Mouse (Mus musculus) lung, embryonic 14.5 days (tissue): ENCODE data around the gene Stag1. TPM values are rescaled to one million over a fixed set of nuclear protein-coding genes. Genes with fewer than 3 reads are reported as not detected.
"Not testable (repeated sequence)": the region's sequence is repeated elsewhere in the genome, so short reads cannot be mapped to it uniquely, and the experiment has no call there.

ENCODE experiments used
- ATAC-seq: fragments of 200-750 bp; cut with Nextera tagmentation; 2 replicates; pipeline ENCODE4 v1.8.0; 2017; ENCODE audit warnings: mild to moderate bottlenecking, moderate TSS enrichment, moderate library complexity; ENCODE audit not compliant: insufficient read depth
- DNase-seq: peaks from one replicate; pipeline ENCODE4 v3.0.0-alpha.2; 2015
- H3K27ac ChIP-seq: fragments of 300-500 bp; sonication (generic); 2 replicates; pipeline ENCODE4 v1.5.1; 2014; ENCODE audit warnings: low read depth, mild to moderate bottlenecking, moderate library complexity
- H3K27me3 ChIP-seq: fragments of 300-500 bp; sonication (generic); 2 replicates; pipeline ENCODE4 v1.6.1; 2014; ENCODE audit warnings: low read length, control low read depth; ENCODE audit not compliant: insufficient read depth
- H3K36me3 ChIP-seq: fragments of 300-500 bp; sonication (generic); 2 replicates; pipeline ENCODE4 v1.6.1; 2014; ENCODE audit warnings: control low read depth; ENCODE audit not compliant: insufficient read depth
- H3K4me1 ChIP-seq: fragments of 300-500 bp; sonication (generic); 2 replicates; pipeline ENCODE4 v1.6.1; 2014; ENCODE audit warnings: antibody characterized with exemption, control low read depth; ENCODE audit not compliant: insufficient read depth
- H3K4me2 ChIP-seq: fragments of 300-500 bp; sonication (generic); 2 replicates; pipeline ENCODE4 v1.6.1; 2014; ENCODE audit warnings: mild to moderate bottlenecking
- H3K4me3 ChIP-seq: fragments of 300-500 bp; sonication (generic); 2 replicates; pipeline ENCODE4 v1.5.1; 2014; ENCODE audit warnings: low read depth, low read length
- H3K9ac ChIP-seq: fragments of 300-500 bp; sonication (generic); 2 replicates; pipeline ENCODE4 v1.6.1; 2014
- H3K9me3 ChIP-seq: fragments of 300-500 bp; sonication (generic); 2 replicates; pipeline ENCODE4 v1.6.1; 2016; ENCODE audit warnings: low read depth, low read length, control low read depth
- CTCF ChIP-seq: IDR thresholded peaks from 2 replicates; pipeline ENCODE4 v1.5.1; 2016; ENCODE audit warnings: antibody characterized with exemption, low read depth
- WGBS: fragments of 180-500 bp; shearing (Covaris S2); extraction: QIAGEN DNeasy Blood & Tissue Kit; methylation state at CpG from one replicate; pipeline ENCODE4 v1.1.7; 2014; 5-methylcytosine and 5-hydroxymethylcytosine counted together
- polyA plus RNA-seq: library from polyadenylated mRNA; unstranded; fragments of >200 nt; fragmentation: Nextera tagmentation; extraction: Ambion mirVana; gene quantifications from 2 replicates; pipeline ENCODE4 v1.2.1, GENCODE M21; 2014

Gene Stag1
- polyA plus RNA-seq, 1 experiment from 2014 or later = 48.4 TPM

GRCm38 (mm10) chr9:100685769-100686487 is 88.3 kb downstream of the Stag1 start:
- no peak overlapping the region for H3K4me2 ChIP-seq
- H3K4me3 ChIP-seq = no peak overlapping the region
- H3K27ac ChIP-seq = no peak overlapping the region
- no peaks in the 10 kb centered on the region for H3K36me3 ChIP-seq
- no peak overlapping the region for H3K9ac ChIP-seq
- DNase-seq (peak; percentile 82), ATAC-seq (peak; percentile 54; the same call in 1 of the 2 replicates)
- 0 out of 2 replicates have a peak, but pooled peaks cover 3% of the 10 kb centered on the region for H3K4me1 ChIP-seq
- 12% methylated on average over 3 of the region's 3 CpGs for WGBS
- H3K9me3 ChIP-seq = no peaks in the 10 kb centered on the region
- no peak for TF ChIP-seq CTCF
- H3K27me3 ChIP-seq = no peaks in the 10 kb centered on the region

DNA sequence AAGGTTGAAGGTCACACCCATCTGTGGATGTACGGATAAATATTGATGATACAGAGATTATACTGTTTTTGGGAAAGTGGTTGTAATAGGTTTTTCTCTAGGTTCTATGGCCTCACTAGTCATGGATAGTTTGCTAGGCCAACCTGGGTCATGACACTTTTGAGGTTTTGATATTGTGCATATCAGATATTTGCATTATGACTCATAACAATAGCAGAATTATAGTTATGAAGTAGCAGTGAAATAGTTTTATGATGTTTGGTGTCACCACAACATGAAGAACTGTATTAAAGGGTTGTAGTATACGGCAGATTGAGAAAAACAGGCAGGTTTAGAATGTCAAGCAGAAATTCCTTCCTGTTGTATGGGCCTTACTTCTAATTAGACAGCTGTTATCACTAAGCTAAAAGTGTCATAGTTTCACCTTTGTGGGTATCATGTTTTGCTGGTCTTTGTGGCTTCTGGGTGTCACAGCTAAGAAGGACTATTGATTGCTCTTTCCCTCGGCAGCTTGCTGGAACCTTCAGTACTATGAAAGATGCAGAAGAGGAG is 92.2 kb downstream of the Stag1 start:
- H3K4me1 ChIP-seq = no peaks in the 10 kb centered on the region
- DNase-seq (no peak), ATAC-seq (no peak)
- no peak overlapping the region for H3K4me2 ChIP-seq
- H3K9me3 ChIP-seq = no peaks in the 10 kb centered on the region
- no peak overlapping the region for H3K27ac ChIP-seq
- H3K9ac ChIP-seq = no peak overlapping the region
- no peaks in the 10 kb centered on the region for H3K27me3 ChIP-seq
- no peaks in the 10 kb centered on the region for H3K36me3 ChIP-seq
- no peak overlapping the region for H3K4me3 ChIP-seq
- 84% methylated on average over 3 of the region's 3 CpGs for whole genome bisulfite sequencing
- TF ChIP-seq CTCF = no peak

DNA sequence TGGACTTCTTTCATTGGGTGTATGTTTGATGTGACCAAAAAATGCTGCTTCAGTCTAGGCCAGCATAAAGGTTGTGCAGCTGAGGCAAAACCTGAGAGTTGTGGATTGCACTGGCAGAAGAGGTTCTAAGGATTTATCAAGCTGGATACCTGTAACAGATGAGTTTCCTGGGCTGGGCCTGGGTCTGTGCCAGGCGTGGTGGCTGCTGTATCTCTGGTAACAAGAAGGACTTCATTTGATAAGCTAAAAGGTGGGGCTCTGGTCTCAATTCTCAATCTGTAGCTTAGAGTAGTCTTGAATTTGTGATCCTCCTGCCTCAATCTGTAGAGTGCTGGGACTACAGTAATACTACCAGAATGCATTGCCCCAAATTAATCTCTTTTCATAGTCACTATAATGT is 94.6 kb downstream of the Stag1 start:
- Histone ChIP-seq H3K36me3 (no peaks in the 10 kb centered on the region), H3K4me1 (no peaks in the 10 kb centered on the region), H3K27ac (no peak overlapping the region), H3K27me3 (no peaks in the 10 kb centered on the region), H3K4me2 (no peak overlapping the region), H3K4me3 (no peak overlapping the region), H3K9ac (no peak overlapping the region), H3K9me3 (no peaks in the 10 kb centered on the region)
- ATAC-seq (no peak), DNase-seq (no peak)
- WGBS = 78% methylated on average over 1 of the region's 1 CpGs
- TF ChIP-seq CTCF = no peak

DNA sequence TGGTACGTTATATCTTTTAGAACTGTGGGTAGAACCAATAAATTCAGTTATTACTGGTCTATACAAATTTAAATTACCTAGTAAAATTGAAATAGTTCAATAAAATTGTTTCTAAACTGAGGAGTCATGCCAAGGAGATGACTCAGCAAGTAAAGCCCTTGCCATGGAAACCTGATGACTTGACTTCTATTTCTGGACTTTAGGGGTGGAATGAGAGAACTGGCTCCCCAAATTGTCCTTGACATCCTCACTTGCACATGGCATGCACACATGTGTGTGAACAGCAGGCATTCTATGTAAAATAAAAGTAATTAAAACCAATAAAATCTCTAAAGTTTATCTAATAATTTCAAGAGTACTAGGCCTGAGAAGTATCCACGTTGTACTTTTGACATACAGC is 98.9 kb downstream of the Stag1 start:
- no peak overlapping the region for H3K27ac ChIP-seq
- H3K9ac ChIP-seq = no peak overlapping the region
- no peaks in the 10 kb centered on the region for H3K36me3 ChIP-seq
- H3K27me3 ChIP-seq = no peaks in the 10 kb centered on the region
- no peaks in the 10 kb centered on the region for H3K4me1 ChIP-seq
- H3K4me2 ChIP-seq = no peak overlapping the region
- no peak for TF ChIP-seq CTCF
- H3K9me3 ChIP-seq = no peaks in the 10 kb centered on the region
- no peak overlapping the region for H3K4me3 ChIP-seq
- WGBS = 82% methylated on average over 2 of the region's 2 CpGs
- DNase-seq = no peak
- ATAC-seq = no peak

DNA sequence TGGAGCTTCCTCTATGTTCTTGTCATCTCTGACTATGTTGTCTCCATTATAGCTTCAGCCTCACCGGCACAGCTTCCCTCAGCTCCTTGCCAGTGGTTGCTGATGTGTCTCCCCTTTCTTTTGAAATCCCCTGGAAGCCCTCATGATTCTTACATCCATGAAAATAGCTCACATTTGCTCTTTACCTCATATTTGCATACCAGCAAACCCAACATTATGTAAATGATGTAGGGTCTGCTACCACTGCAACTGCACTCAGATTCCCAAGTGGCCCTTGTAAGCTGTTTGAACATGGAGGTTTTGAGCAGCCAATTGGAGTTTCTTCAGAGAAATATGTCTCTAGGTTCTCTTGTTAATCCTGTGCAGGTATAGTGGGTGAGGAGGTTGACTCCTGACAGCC is 110.0 kb downstream of the Stag1 start:
- WGBS = 86% methylated on average over 1 of the region's 1 CpGs

DNA sequence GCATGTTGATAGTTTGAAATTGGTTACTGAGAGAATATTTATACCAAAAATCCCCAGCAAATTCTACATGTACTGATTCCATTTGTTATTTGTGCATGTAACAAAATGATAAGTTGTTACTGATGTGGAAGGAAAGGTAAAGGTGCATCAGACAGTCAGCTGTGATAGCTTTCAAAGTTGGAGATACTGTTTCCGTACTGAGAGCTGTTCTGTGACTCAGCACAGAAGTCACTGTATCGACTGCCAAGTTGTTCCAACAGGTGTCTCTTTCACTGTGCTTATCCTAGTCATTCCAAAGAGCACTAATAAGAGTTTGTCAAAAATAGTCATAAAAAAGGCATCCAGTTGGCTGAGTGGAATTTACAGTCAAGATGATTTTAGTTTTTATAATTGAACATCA is 114.1 kb downstream of the Stag1 start:
- no peak for ATAC-seq
- 0 out of 2 replicates have a peak, but pooled peaks cover 5% of the 10 kb centered on the region for H3K36me3 ChIP-seq
- no peak for TF ChIP-seq CTCF
- no peaks in the 10 kb centered on the region for H3K9me3 ChIP-seq
- DNase-seq = no peak
- no peaks in the 10 kb centered on the region for H3K4me1 ChIP-seq
- H3K4me2 ChIP-seq = no peak overlapping the region
- 62% methylated on average over 2 of the region's 2 CpGs for WGBS
- H3K27ac ChIP-seq = no peak overlapping the region
- no peaks in the 10 kb centered on the region for H3K27me3 ChIP-seq
- H3K9ac ChIP-seq = no peak overlapping the region
- no peak overlapping the region for H3K4me3 ChIP-seq

More for the DNA sequence above, 110.0 kb downstream of the Stag1 start:
- Histone ChIP-seq H3K4me3 (no peak overlapping the region), H3K9me3 (no peaks in the 10 kb centered on the region), H3K27ac (no peak overlapping the region), H3K9ac (no peak overlapping the region), H3K4me2 (no peak overlapping the region), H3K36me3 (no peaks in the 10 kb centered on the region), H3K27me3 (no peaks in the 10 kb centered on the region), H3K4me1 (no peaks in the 10 kb centered on the region)
- ATAC-seq (no peak), DNase-seq (no peak)
- no peak for TF ChIP-seq CTCF

GRCm38 (mm10) chr9:100724832-100725231 is 127.2 kb downstream of the Stag1 start:
- DNase-seq, H3K4me1 ChIP-seq, H3K4me2 ChIP-seq, H3K4me3 ChIP-seq, H3K9ac ChIP-seq, ATAC-seq, H3K36me3 ChIP-seq, H3K9me3 ChIP-seq, H3K27me3 ChIP-seq, H3K27ac ChIP-seq: not testable (repeated sequence)
- 94% methylated on average over 2 of the region's 2 CpGs for WGBS
